Mouse (Mus musculus) skeletal muscle tissue, adult 2 months (tissue): Measurements from ENCODE around the gene Nebl.

Source experiments
- DNase-seq: peaks from one replicate; pipeline ENCODE4 v3.0.0-alpha.2; 2012; ENCODE audit warnings: low read depth, low spot score

Nebl gene

DNA sequence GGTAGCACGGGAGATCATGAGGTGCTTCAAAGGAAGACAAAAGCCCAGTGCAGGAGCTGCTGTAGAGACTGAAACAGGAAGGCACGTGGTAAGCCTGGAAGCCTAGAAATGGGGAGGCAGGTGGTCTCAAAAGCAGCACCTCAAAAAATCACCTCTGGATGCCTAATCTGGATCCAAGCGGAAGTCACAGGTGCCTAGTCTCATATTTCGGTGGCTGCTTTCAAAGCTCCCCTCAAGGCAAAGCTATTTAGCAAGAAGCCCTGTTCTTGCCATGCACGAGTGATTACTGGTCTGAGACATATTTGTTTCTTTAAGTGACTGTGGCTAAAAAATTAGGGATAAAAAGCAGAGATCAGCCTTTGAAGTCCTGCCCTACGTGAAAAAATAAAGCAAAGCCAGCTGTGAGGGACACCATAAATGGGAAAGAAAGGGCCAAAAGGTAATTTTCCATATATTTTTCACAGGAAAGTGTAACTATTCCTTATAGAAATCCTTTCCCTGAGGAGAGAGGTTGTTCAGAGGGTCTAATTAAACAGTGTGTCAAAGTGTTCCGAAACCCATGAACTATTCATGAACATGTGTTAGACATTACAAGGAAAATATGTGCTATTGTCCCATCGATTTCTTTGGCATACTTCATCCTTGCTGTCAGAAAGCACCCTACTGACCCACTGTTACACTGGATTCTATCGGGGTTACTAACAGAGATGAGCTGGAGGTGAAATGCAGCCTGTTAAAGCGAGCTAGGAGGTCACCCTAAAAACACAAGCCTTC lies 206.9 kb downstream of the Nebl start:
- no peak for DNase-seq

GRCm38 (mm10) chr2:17523791-17524190 lies 207.5 kb downstream of the Nebl start:
- DNase-seq, result no peak

- DNase-seq, result no peak
These were observed 215.6 kb downstream of the Nebl start for GRCm38 (mm10) chr2:17515686-17516085.

- DNase-seq, result no peak
These were observed 216.5 kb downstream of the Nebl start for GRCm38 (mm10) chr2:17514765-17515164.

DNA sequence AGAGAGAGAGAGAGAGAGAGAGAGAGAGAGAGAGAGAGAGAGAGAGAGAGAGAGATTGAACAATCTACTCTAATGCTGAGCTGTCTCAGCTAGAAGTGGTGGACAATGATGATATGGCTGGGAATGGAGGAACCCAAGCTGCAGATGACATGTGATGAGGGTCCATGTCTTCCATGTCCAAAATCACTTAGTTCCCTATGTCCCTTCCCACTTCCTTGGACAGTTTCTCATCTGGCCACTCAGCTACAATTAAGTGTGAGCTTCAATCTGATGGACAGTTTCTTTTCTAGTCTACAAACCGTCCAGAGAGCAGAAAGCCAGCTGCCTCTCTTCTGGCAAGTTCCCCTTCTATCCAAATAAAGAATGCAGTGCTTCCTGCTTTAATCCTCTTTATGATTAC lies 221.3 kb downstream of the Nebl start:
- no peak for DNase-seq

DNA sequence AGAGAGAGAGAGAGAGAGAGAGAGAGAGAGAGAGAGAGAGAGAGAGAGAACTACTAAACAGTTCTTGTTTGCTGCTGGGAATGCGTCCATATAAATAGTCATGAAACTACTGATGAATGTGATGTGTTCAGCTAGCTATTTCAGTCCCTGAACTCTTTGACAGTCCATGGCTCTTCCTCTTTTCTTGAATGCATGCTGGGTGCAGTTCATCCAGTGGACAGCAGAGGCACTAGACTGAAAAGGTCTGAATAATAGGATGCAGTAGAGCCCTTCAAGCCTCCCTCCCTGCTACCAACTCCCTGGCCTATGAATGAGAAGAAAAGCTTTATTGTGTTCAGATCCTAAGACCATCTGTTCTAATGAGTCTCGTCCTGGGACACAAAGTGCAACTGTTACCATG lies 223.9 kb downstream of the Nebl start:
- no peak for DNase-seq

DNA sequence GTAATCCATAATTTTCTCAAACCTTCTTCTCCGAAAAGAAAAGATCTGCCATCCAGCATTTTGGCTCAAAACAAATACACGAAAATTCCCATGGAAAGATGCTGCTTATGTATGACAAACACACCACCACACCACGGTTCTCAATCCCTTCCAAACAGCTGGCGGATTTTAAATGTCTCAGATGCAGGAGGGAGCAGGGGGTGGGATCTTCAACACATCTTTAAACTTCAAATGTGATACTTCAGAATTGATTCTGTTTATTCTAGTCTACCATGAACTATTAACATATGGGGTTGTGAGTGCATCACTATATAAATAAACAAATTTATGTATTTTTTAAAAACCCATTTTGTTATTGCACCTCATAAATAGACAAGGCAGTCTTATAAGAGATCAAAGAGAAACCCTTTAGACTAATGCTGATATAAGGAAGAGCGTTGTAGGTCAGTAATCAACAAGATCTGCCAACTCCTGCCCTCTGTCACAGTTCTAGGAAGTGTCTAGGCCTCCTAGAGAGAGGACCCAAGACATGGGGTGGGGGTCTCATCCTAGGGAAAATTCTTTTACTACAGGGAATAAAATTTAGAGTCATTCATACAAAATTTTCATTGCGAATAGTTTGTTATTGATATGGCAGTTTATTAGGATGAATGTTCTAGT lies 227.0 kb downstream of the Nebl start:
- DNase-seq, result no peak

GRCm38 (mm10) chr2:17501075-17501474 lies 230.2 kb downstream of the Nebl start:
- no peak for DNase-seq

GRCm38 (mm10) chr2:17465517-17466174 lies 265.6 kb downstream of the Nebl start:
- no peak for DNase-seq

- DNase-seq, result no peak
These were observed 270.8 kb downstream of the Nebl start for GRCm38 (mm10) chr2:17460434-17460833.

DNA sequence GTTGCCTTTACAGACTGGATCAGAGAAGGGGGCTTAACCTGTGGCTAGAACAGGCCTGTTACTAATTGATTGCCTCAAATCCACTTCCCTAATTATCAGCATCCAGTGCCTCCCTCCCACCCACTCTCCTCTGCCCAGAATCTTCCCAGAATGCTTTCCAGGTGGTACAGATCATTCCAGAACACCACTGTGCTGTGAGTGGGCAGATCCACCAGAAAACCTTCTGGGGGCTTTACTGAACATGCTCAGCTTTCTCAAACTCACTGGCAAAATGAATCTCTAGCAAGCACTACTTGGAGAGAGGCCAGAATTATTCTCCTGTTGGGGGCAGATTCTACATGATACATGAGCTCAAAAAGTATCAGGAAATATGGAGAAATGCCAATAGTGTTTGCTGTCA lies 277.6 kb downstream of the Nebl start:
- DNase-seq, result no peak

GRCm38 (mm10) chr2:17448341-17448740 lies 282.9 kb downstream of the Nebl start:
- DNase-seq, result no peak

DNA sequence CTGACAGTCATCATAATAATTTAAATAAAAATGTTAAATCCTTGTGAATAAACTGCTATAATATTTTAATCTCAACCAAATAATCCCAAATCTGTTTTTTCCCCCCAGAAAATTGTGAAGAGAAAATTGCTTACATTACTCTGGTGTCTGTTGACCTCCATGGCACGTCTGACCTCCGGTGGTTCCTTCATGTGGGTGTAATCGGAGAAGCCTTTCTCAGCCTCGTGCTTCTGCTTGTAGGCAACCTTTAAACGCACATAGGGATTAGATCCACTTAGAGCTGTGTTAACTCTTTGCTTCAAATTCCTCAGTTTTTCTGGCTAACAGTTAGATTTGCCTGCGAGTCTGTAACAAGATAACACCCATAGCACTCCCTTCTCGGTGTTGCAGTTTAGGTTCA lies 287.7 kb downstream of the Nebl start:
- DNase-seq, result no peak

DNA sequence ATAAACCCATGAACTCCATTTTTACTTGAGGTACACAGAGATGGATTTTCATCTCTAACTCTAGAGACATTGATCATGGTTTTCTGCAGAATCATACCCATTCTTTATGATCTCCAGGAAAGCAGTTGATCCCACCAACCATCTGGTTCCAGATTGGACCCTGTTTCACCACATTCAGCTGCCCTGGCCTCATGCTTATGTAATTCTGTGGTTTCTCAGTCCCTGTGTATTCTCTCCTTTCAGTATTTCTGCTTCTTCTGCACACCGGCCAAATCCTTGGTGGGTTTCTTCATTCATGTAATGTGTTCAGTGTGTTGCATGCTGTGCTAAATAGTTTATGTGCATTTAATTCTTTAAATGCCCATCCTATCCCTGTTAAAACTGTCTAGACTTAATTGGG lies 292.9 kb downstream of the Nebl start:
- no peak for DNase-seq

GRCm38 (mm10) chr2:17436739-17437440 lies 294.4 kb downstream of the Nebl start:
- no peak for DNase-seq

- no peak for DNase-seq
These were observed 296.0 kb downstream of the Nebl start for GRCm38 (mm10) chr2:17435217-17435616.

- no peak for DNase-seq
These were observed 302.2 kb downstream of the Nebl start for GRCm38 (mm10) chr2:17429028-17429427.

- DNase-seq, result no peak
These were observed 303.1 kb downstream of the Nebl start for GRCm38 (mm10) chr2:17428156-17428555.

GRCm38 (mm10) chr2:17422967-17423366 lies 308.3 kb downstream of the Nebl start:
- DNase-seq, result peak; percentile 7

DNA sequence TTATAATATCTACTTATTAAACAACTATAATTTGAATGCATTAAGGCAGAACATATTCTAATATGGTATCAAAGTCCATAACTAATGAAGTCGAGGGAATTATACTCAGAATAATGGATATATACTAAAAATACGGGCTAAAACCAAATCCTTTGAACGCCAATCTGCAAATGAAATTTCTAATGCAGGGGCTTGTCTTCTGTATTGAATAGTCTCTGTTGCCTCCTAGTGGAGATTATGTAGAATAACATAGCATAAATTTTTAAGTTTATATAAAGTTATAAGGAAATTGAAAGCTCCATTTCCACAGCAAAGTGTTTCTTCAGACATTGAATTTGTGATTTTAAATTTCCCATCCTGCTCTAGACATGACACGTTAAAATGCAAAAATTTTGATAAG lies 315.9 kb downstream of the Nebl start:
- DNase-seq, result no peak

- no peak for DNase-seq
These were observed 316.9 kb downstream of the Nebl start for GRCm38 (mm10) chr2:17414324-17414723.
